ENCODE assay signal across 8 mouse cellular contexts in genomic region chr6:125603234-125603633, GRCm38 (mm10). TPM values are rescaled to one million over a fixed set of nuclear protein-coding genes. Genes with fewer than 3 reads are reported as not detected.
DNase-seq lines count a peak whose midpoint lies in the region; ATAC-seq and TF ChIP-seq lines count a peak whose summit lies in the region.

No protein-coding gene starts in this region.

- ATAC-seq in hematopoietic stem cell, adult 5-6 weeks (replicated peaks in 1 of 2; ENCODE audit: insufficient read depth in 1 of 2, low FRiP score in 2 of 2, low TSS enrichment in 1 of 2, low read depth in 1 of 2, poor library complexity in 2 of 2, severe bottlenecking in 2 of 2), result peak; percentile 66 to 74
- peak; percentile 63; the same call in 1 of the 2 replicates for ATAC-seq in neural tube, embryonic 14.5 days (ENCODE audit: low read depth)

- H3K27ac ChIP-seq in ES-Bruce4 (ENCODE audit: insufficient read depth, low read length), result no peak overlapping the region
- H3K27ac ChIP-seq in layer of hippocampus, adult 2 months, result no peak overlapping the region
- H3K27ac ChIP-seq in neural tube, embryonic 14.5 days (ENCODE audit: low read depth, low read length), result no peak overlapping the region

- no peaks in the 10 kb centered on the region for H3K27me3 ChIP-seq in ES-Bruce4 (ENCODE audit: control insufficient read depth, insufficient read depth, low read length, poor library complexity, severe bottlenecking)
- H3K27me3 ChIP-seq in neural tube, embryonic 14.5 days (ENCODE audit: control insufficient read depth, insufficient read depth, low read length), result no peaks in the 10 kb centered on the region

- H3K9ac ChIP-seq in ES-Bruce4 (ENCODE audit: low read depth, poor library complexity, severe bottlenecking), result no peak overlapping the region
- H3K9ac ChIP-seq in neural tube, embryonic 14.5 days (replicated peaks; ENCODE audit: low read depth, low read length), result no peak overlapping the region

- H3K9me3 ChIP-seq in ES-Bruce4 (replicated peaks; ENCODE audit: control insufficient read depth, insufficient read depth, low read length, poor library complexity, severe bottlenecking), result no peaks in the 10 kb centered on the region
- no peaks in the 10 kb centered on the region for H3K9me3 ChIP-seq in neural tube, embryonic 14.5 days (ENCODE audit: control insufficient read depth, low read length)

- no peak for TF ChIP-seq POLR2A in ES-Bruce4 (IDR thresholded peaks at IDR 0.05; ENCODE audit: insufficient read depth, low read length)
- no peak for TF ChIP-seq POLR2A in lung, adult 2 months (IDR thresholded peaks at IDR 0.05; ENCODE audit: borderline replicate concordance, extremely low read depth, low read depth, low read length)

- no peaks in the 10 kb centered on the region for H3K36me3 ChIP-seq in ES-Bruce4 (ENCODE audit: control insufficient read depth, insufficient read depth, low read length, poor library complexity, severe bottlenecking)
- H3K36me3 ChIP-seq in neural tube, embryonic 14.5 days (ENCODE audit: control insufficient read depth, insufficient read depth, low read length), result no peaks in the 10 kb centered on the region

- TF ChIP-seq EP300 in ES-Bruce4 (IDR thresholded peaks at IDR 0.05; ENCODE audit: insufficient read depth, low read depth, low read length), result 0 out of 2 replicates have a peak, but pooled peaks have one; percentile 48

- H3K4me1 ChIP-seq in ES-Bruce4 (ENCODE audit: control insufficient read depth, insufficient read depth, low read length), result peaks cover 6% of the 10 kb centered on the region
- H3K4me1 ChIP-seq in lung, adult 2 months (ENCODE audit: control insufficient read depth, insufficient read depth, low read length), result no peaks in the 10 kb centered on the region; the same call in 1 of the 2 replicates
- no peaks in the 10 kb centered on the region for H3K4me1 ChIP-seq in neural tube, embryonic 14.5 days (ENCODE audit: control insufficient read depth, insufficient read depth, low read length)

- H3K4me3 ChIP-seq in ES-Bruce4 (ENCODE audit: low read depth, low read length), result no peak overlapping the region
- H3K4me3 ChIP-seq in layer of hippocampus, adult 2 months, result no peak overlapping the region; the same call in 1 of the 2 replicates
- H3K4me3 ChIP-seq in lung, adult 2 months (replicated peaks; ENCODE audit: extremely low read depth, low read depth, low read length), result no peak overlapping the region
- no peak overlapping the region for H3K4me3 ChIP-seq in neural tube, embryonic 14.5 days (ENCODE audit: low read depth, low read length)

- H3K4me2 ChIP-seq in neural tube, embryonic 14.5 days (ENCODE audit: low read depth, low read length), result no peak overlapping the region

- peak; percentile 96 for TF ChIP-seq CTCF in ES-Bruce4 (IDR thresholded peaks at IDR 0.05; ENCODE audit: low read depth, low read length)
- peak; percentile 93 for TF ChIP-seq CTCF in layer of hippocampus, adult 2 months (conservative IDR thresholded peaks at IDR 0.05)
- TF ChIP-seq CTCF in lung, adult 2 months (IDR thresholded peaks at IDR 0.05; ENCODE audit: insufficient read depth, low read length), result peak; percentile 61

- DNase-seq in cerebellum, adult 8-10 months, result peak; percentile 38
- DNase-seq in forelimb bud, embryonic 11.5 days (ENCODE audit: low read depth, low spot score), result peak; percentile 90
- peak; percentile 43 to 74 for DNase-seq in layer of hippocampus, adult 2 months (ENCODE audit: low spot score in 2 of 2)
- DNase-seq in lung, adult 2 months, result peak; percentile 83
- DNase-seq in testis, postnatal 10 days (ENCODE audit: low spot score), result peak; percentile 95

- WGBS in lung, adult 2 months, result 3% methylated on average over 18 of the region's 18 CpGs
- WGBS in neural tube, embryonic 14.5 days, result 7% methylated on average over 18 of the region's 18 CpGs

RNA-seq across cellular contexts. Expression of gene Vwf, which starts 56.7 kb away (rescaled TPM):
- polyA plus RNA-seq in ES-Bruce4 (2011; ENCODE audit: insufficient read depth, insufficient read length, low read depth, missing spikeins), result 2.7 and 3.2 TPM in 2 replicates
- 6.3 and 6.6 TPM in 2 replicates for total RNA-seq in hematopoietic stem cell, adult 5-6 weeks (2017)
- 10 to 100 TPM; 13.2 to 23.5 TPM for total RNA-seq in layer of hippocampus, adult 2 months (2021)
- 421 and 464 TPM in 2 replicates for polyA plus RNA-seq in lung, adult 2 months (2012; rRNA removed)
- 6.5 and 10.9 TPM in 2 replicates for polyA plus RNA-seq in neural tube, embryonic 14.5 days (2014; fragmentation: Nextera tagmentation; extraction: Ambion mirVana)

Comparison
In these comparisons a context has a peak if more than half of its experiments do, and no peak if none do; other contexts are left out.
1. DNase-seq: peak in every context shown above with its lines; median percentile 95 in testis, postnatal 10 days; 90 in forelimb bud, embryonic 11.5 days; 83 in lung, adult 2 months; 58 in layer of hippocampus, adult 2 months; 38 in cerebellum, adult 8-10 months.
2. RNA of gene Vwf, which starts 56.7 kb away (polyA plus RNA-seq): 421 to 464 TPM in lung, adult 2 months; 6.5 to 10.9 TPM in neural tube, embryonic 14.5 days and 2.7 to 3.2 TPM in ES-Bruce4; every median in the first group is over 10 times any median in the second.
3. Peak in every context shown above with its lines, with median percentiles within 50 percentile points of each other: CTCF ChIP-seq.